Mouse (Mus musculus) myocyte (in vitro differentiated cells): ENCODE data around the gene Npm3. TPM values are rescaled to one million over a fixed set of nuclear protein-coding genes. Genes with fewer than 3 reads are reported as not detected.
A peak's percentile ranks its signal among the peaks of the same experiment; 100 is the strongest.

ENCODE experiments used
- H3K27me3 ChIP-seq: one replicate; pipeline ENCODE4 v1.6.1; 2011; ENCODE audit not compliant: control insufficient read depth, insufficient read depth, insufficient read length
- H3K36me3 ChIP-seq: one replicate; pipeline ENCODE4 v1.6.1; 2011; ENCODE audit not compliant: control insufficient read depth, insufficient read depth
- H3K4me2 ChIP-seq: one replicate; pipeline ENCODE4 v1.6.1; 2011; ENCODE audit warnings: low read depth, control low read depth
- H3K4me3 ChIP-seq: one replicate; pipeline ENCODE4 v1.5.1; 2011; ENCODE audit warnings: mild to moderate bottlenecking, control low read depth, moderate library complexity
- H3K79me2 ChIP-seq: one replicate; pipeline ENCODE4 v1.6.1; 2011; ENCODE audit not compliant: control insufficient read depth, insufficient read depth
- H3ac ChIP-seq: one replicate; pipeline ENCODE4 v1.6.1; 2011; ENCODE audit not compliant: control insufficient read depth, insufficient read length
- CEBPB ChIP-seq: IDR thresholded peaks from 2 replicates; pipeline ENCODE4 v1.6.1; 2011; ENCODE audit warnings: mild to moderate bottlenecking, moderate library complexity; ENCODE audit not compliant: poor library complexity, insufficient read depth, severe bottlenecking
- E2F4 ChIP-seq: IDR thresholded peaks from one replicate; pipeline ENCODE4 v1.6.1; 2011; ENCODE audit warnings: mild to moderate bottlenecking, control low read depth, moderate library complexity; ENCODE audit not compliant: insufficient read depth
- MAX ChIP-seq: IDR thresholded peaks from one replicate; pipeline ENCODE4 v1.6.1; 2011; ENCODE audit warnings: low read depth, mild to moderate bottlenecking, control low read depth
- MYOD1 ChIP-seq, 3 experiments: IDR thresholded peaks; one replicate each; pipeline ENCODE4 v1.6.1; 2011; ENCODE audit warnings: control low read depth in 2 of 3, low read depth in 2 of 3, mild to moderate bottlenecking in 2 of 3, moderate library complexity in 1 of 3; ENCODE audit not compliant: insufficient read length in 2 of 3, control insufficient read depth in 1 of 3
- MYOG ChIP-seq, 3 experiments: IDR thresholded peaks; one replicate each; pipeline ENCODE4 v1.6.1; 2011; ENCODE audit warnings: control low read depth in 2 of 3, low read depth in 2 of 3, mild to moderate bottlenecking in 2 of 3; ENCODE audit not compliant: insufficient read length in 2 of 3, control insufficient read depth in 1 of 3, insufficient read depth in 1 of 3
- POLR2A ChIP-seq: IDR thresholded peaks from one replicate; pipeline ENCODE4 v1.6.1; 2011; ENCODE audit warnings: low read depth, mild to moderate bottlenecking, control low read depth, moderate library complexity; ENCODE audit not compliant: insufficient read length
- POLR2AphosphoS2 ChIP-seq: IDR thresholded peaks from one replicate; pipeline ENCODE4 v1.6.1; 2011; ENCODE audit warnings: low read depth, control low read depth; ENCODE audit not compliant: insufficient read length
- REST ChIP-seq: IDR thresholded peaks from one replicate; pipeline ENCODE4 v1.6.1; 2011; ENCODE audit warnings: mild to moderate bottlenecking, control low read depth, moderate library complexity; ENCODE audit not compliant: insufficient read depth, insufficient read length
- SRF ChIP-seq: IDR thresholded peaks from one replicate; pipeline ENCODE4 v1.6.1; 2011; ENCODE audit warnings: low read depth; ENCODE audit not compliant: control insufficient read depth, insufficient read length
- TCF12 ChIP-seq: IDR thresholded peaks from one replicate; pipeline ENCODE4 v1.6.1; 2011; ENCODE audit warnings: mild to moderate bottlenecking, control low read depth; ENCODE audit not compliant: poor library complexity, insufficient read depth, severe bottlenecking
- TCF3 ChIP-seq: IDR thresholded peaks from one replicate; pipeline ENCODE4 v1.6.1; 2011; ENCODE audit warnings: low read depth, control low read depth; ENCODE audit not compliant: insufficient read length
- USF1 ChIP-seq: IDR thresholded peaks from one replicate; pipeline ENCODE4 v1.6.1; 2011; ENCODE audit warnings: low read depth, mild to moderate bottlenecking, control low read depth, moderate library complexity
- polyA plus RNA-seq: library from polyadenylated mRNA; unstranded; fragments of >200 nt; fragmentation: generic; extraction: Trizol; gene quantifications from one replicate; pipeline ENCODE4 v1.2.1, GENCODE M21; 2012; ENCODE audit warnings: missing spikeins

Gene Npm3
- polyA plus RNA-seq, 1 experiment: 97.2 TPM

DNA sequence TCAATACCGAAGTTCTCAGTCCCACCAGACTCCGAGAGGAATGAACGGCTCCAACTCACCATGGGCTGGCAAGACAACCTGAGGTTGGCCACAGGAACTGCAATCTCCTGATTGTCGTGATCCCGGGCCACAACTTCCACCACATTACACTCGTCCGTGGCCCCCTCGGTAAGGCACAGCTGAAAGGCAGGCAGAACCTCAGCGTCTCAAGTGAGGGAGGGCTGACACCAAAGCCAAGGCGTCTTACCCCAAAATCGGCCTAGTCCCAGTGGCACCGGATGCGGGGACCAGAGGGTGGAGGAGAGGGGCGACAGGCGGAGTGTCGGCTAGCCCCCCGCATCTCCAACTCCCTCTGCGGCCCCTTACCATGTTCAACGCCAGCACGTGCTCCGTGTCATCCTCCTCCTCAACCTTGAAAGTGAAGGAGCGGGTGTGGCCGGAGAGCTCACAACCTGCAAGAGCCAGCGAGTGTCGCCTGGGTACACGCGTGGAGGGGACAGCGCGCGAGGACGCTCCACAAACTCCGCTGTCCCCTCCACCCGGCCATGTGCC is 624 bp downstream of the Npm3 start:
- H3K36me3 ChIP-seq: peaks cover 8% of the 10 kb centered on the region
- H3ac ChIP-seq: peak overlapping the region; percentile 24
- H3K27me3 ChIP-seq: peaks cover under 1% of the 10 kb centered on the region
- peak overlapping the region; percentile 58 for H3K4me3 ChIP-seq
- TF ChIP-seq SRF: no peak
- no peak for TF ChIP-seq CEBPB
- no peak for TF ChIP-seq REST
- TF ChIP-seq E2F4: no peak
- no peak for TF ChIP-seq TCF12
- no peak for TF ChIP-seq POLR2A
- no peak for TF ChIP-seq USF1
- TF ChIP-seq MYOG (IDR thresholded peaks at IDR 0.05; ENCODE audit: control insufficient read depth in 1 of 3, insufficient read depth in 1 of 3, insufficient read length in 2 of 3, low read depth in 2 of 3): no peak
- TF ChIP-seq TCF3: no peak
- no peak for TF ChIP-seq MAX
- no peak for TF ChIP-seq POLR2AphosphoS2
- TF ChIP-seq MYOD1 (IDR thresholded peaks at IDR 0.05; ENCODE audit: control insufficient read depth in 1 of 3, insufficient read length in 2 of 3, low read depth in 2 of 3): no peak
- H3K79me2 ChIP-seq: no peaks in the 10 kb centered on the region
- H3K4me2 ChIP-seq: peak overlapping the region; percentile 93

DNA sequence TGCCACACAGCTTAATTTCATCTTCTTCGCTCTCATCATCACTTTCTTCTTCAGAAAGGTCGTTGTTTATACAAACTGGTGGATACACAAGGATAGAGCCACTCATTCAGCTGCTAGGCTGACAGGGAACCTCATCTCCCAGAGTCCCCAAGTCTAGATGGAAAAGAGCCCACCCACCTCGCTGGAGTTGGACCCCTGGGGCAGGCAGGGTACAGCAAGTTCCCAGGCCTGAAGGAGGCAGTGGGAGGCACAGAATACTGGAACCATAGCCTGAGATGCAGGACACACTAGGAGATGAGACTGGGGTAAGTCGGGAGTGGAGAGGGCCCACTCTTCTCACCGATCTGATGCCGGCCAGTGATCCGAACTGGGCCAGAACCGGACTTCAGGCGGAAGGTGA is 1.2 kb downstream of the Npm3 start:
- H3K79me2 ChIP-seq: no peaks in the 10 kb centered on the region
- TF ChIP-seq TCF12 (no peak), POLR2A (no peak), CEBPB (no peak), USF1 (no peak), MYOD1 (IDR thresholded peaks at IDR 0.05; ENCODE audit: control insufficient read depth in 1 of 3, insufficient read length in 2 of 3, low read depth in 2 of 3) (no peak), MAX (no peak), POLR2AphosphoS2 (no peak), MYOG (IDR thresholded peaks at IDR 0.05; ENCODE audit: control insufficient read depth in 1 of 3, insufficient read depth in 1 of 3, insufficient read length in 2 of 3, low read depth in 2 of 3) (no peak), E2F4 (no peak), REST (no peak), SRF (no peak), TCF3 (no peak)
- H3K27me3 ChIP-seq: peaks cover 6% of the 10 kb centered on the region
- H3ac ChIP-seq: peak overlapping the region; percentile 24
- H3K36me3 ChIP-seq: peaks cover 2% of the 10 kb centered on the region
- peak overlapping the region; percentile 93 for H3K4me2 ChIP-seq
- H3K4me3 ChIP-seq: peak overlapping the region; percentile 58

DNA sequence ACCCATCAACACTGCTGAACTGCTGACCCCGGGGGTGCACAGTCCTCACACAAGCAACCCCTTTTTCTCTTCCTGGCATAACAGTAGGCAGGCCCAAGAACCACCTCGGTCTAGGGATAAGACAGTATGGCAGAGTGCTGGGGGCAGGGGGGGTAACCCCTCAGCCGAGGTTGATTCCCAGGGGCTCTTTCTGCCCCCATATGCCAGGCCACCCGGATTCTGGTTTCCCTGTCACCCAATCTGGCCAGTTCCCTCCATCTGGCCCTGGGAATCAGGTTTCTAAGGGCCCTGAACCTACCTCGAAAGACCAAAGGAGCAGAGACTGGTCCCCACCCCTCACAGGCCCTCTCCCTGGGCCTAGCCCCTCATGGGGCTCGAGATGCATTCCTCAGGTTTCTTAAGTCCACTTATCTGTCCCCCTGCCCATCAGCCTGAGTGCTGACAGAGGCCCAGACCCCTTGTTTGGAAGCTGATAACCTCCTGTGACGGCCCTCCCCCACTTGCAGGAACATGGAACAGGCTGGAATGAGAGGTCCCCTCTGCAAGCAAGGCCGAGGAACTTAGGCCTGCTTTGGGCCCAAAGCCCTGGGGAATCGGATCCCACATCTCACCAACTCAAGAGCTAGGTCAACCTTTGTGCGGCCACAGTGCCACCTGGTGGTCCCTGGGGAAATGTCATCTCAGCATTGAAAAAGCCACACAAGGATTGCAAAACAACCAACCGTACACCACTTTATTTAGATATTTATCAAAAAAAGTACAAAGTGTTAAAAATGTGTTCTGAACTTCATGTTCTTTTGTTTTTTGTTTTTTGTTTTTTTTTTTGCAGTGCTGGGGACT is 2.1 kb downstream of the Npm3 start:
- H3K36me3 ChIP-seq: no peaks in the 10 kb centered on the region
- peaks cover 15% of the 10 kb centered on the region for H3K27me3 ChIP-seq
- H3K4me2 ChIP-seq: no peak overlapping the region
- H3ac ChIP-seq: no peak overlapping the region
- H3K79me2 ChIP-seq: no peaks in the 10 kb centered on the region
- no peak overlapping the region for H3K4me3 ChIP-seq
- TF ChIP-seq CEBPB: 0 out of 2 replicates have a peak, but pooled peaks have one; percentile 50
- no peak for TF ChIP-seq MYOG (IDR thresholded peaks at IDR 0.05; ENCODE audit: control insufficient read depth in 1 of 3, insufficient read depth in 1 of 3, insufficient read length in 2 of 3, low read depth in 2 of 3)

DNA sequence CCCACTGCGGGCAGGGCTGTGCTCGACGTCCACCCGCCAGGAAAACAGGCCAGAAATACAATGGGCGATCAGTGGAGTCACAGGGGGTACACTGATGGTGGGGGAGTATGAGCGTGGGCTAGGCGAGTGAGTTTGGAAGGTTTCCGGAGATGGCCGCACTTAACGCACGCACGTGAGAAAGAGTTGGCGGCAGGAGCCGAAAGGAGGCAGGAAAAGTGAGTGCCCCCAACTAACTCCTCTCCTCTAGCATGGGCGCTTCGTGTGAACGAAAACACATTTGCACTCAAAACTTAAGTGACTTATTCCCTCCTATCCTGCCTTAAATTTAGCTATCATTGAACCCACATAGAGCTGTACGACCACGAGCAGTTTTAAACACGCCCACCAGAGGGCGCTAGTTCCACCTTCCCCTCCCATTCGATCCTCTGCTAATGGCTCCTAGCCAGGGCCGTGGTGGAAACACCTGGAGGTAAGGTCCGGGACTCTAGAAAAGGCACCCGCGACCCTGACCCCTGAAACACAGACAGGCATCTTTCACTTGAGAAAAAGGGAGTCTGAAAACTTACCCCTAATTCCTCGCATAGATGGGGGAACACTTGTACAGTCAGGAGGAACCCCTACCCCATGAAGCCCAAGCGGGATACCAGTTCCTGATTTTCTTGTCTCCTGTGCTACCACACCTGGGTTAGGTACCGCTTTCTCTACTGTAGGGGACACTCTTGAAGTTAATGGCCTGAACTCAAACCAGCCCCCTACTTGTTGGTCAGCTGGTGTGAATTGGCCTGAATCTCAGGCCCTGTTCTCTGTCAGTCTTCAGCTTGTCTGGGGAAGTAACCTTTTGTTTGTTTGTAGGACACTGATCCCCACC is 3.0 kb downstream of the Npm3 start:
- no peak overlapping the region for H3K4me2 ChIP-seq
- no peaks in the 10 kb centered on the region for H3K36me3 ChIP-seq
- no peak for TF ChIP-seq E2F4
- TF ChIP-seq CEBPB: no peak
- no peaks in the 10 kb centered on the region for H3K79me2 ChIP-seq
- H3K4me3 ChIP-seq: no peak overlapping the region
- H3K27me3 ChIP-seq: peaks cover 24% of the 10 kb centered on the region
- H3ac ChIP-seq: no peak overlapping the region
